Mouse (Mus musculus) hindbrain, postnatal 0 days (tissue): ENCODE measurements around the gene Gal3st1. TPM values are rescaled to one million over a fixed set of nuclear protein-coding genes. Genes with fewer than 3 reads are reported as not detected.

Experiments used
- ATAC-seq: fragments of 200-750 bp; cut with Nextera tagmentation; 2 replicates; pipeline ENCODE4 v1.8.0; 2017; ENCODE audit warnings: mild to moderate bottlenecking, moderate TSS enrichment, moderate library complexity
- DNase-seq: peaks from one replicate; pipeline ENCODE4 v3.0.0-alpha.2; 2015; ENCODE audit warnings: low spot score
- H3K27ac ChIP-seq: fragments of 300-500 bp; sonication (generic); 2 replicates; pipeline ENCODE4 v1.5.1; 2014; ENCODE audit warnings: mild to moderate bottlenecking
- H3K27me3 ChIP-seq: fragments of 300-500 bp; sonication (generic); 2 replicates; pipeline ENCODE4 v1.6.1; 2014; ENCODE audit warnings: low read length, mixed read lengths; ENCODE audit not compliant: insufficient read depth
- H3K36me3 ChIP-seq: fragments of 300-500 bp; sonication (generic); 2 replicates; pipeline ENCODE4 v1.6.1; 2014; ENCODE audit warnings: low read length, mixed read lengths; ENCODE audit not compliant: insufficient read depth
- H3K4me1 ChIP-seq: fragments of 300-500 bp; sonication (generic); 2 replicates; pipeline ENCODE4 v1.6.1; 2014; ENCODE audit warnings: antibody characterized with exemption, low read length, mixed read lengths; ENCODE audit not compliant: insufficient read depth
- H3K4me2 ChIP-seq: fragments of 300-500 bp; sonication (generic); 2 replicates; pipeline ENCODE4 v1.6.1; 2014; ENCODE audit warnings: low read depth, mild to moderate bottlenecking, low read length, moderate library complexity, mixed read lengths
- H3K4me3 ChIP-seq: fragments of 300-500 bp; sonication (generic); 2 replicates; pipeline ENCODE4 v1.5.1; 2014; ENCODE audit warnings: low read length
- H3K9ac ChIP-seq: fragments of 300-500 bp; sonication (generic); replicated peaks from 2 replicates; pipeline ENCODE4 v1.6.1; 2014; ENCODE audit warnings: mild to moderate bottlenecking, low read length, moderate library complexity, mixed read lengths
- H3K9me3 ChIP-seq: fragments of 300-500 bp; sonication (generic); 2 replicates; pipeline ENCODE4 v1.6.1; 2016; ENCODE audit warnings: low read length, mixed read lengths
- CTCF ChIP-seq: IDR thresholded peaks from 2 replicates; pipeline ENCODE4 v1.5.1; 2016; ENCODE audit warnings: antibody characterized with exemption, control low read depth, low read depth
- WGBS: fragments of 180-500 bp; shearing (Covaris S2); extraction: QIAGEN DNeasy Blood & Tissue Kit; methylation state at CpG from one replicate; pipeline ENCODE4 v1.1.7; 2014; 5-methylcytosine and 5-hydroxymethylcytosine counted together
- polyA plus RNA-seq: library from polyadenylated mRNA; unstranded; fragments of >200 nt; fragmentation: Nextera tagmentation; extraction: Ambion mirVana; gene quantifications from 2 replicates; pipeline ENCODE4 v1.2.1, GENCODE M21; 2015
- total RNA-seq: library from RNA; depleted of rRNA; stranded (reverse); fragments of >200 nt; gene quantifications from 2 replicates; pipeline ENCODE4 v1.2.3, GENCODE M21; 2014

Gal3st1 gene
- total and polyA plus RNA-seq, 2 experiments from 2014 or later: 18.5 to 34.6 TPM

GRCm38 (mm10) chr11:4023321-4023720 lies 39.9 kb downstream of the Gal3st1 start:
- no peak overlapping the region for H3K27ac ChIP-seq
- no peaks in the 10 kb centered on the region for H3K4me1 ChIP-seq
- no peaks in the 10 kb centered on the region for H3K36me3 ChIP-seq
- H3K4me3 ChIP-seq: no peak overlapping the region
- no peaks in the 10 kb centered on the region for H3K27me3 ChIP-seq
- 68% methylated on average over 2 of the region's 2 CpGs for WGBS
- no peak overlapping the region for H3K4me2 ChIP-seq
- no peak for DNase-seq
- no peak for TF ChIP-seq CTCF
- H3K9ac ChIP-seq: no peak overlapping the region
- no peak for ATAC-seq
- H3K9me3 ChIP-seq: no peaks in the 10 kb centered on the region

- H3K4me3 ChIP-seq: no peak overlapping the region
- H3K27ac ChIP-seq: no peak overlapping the region
- no peak for TF ChIP-seq CTCF
- WGBS: 81% methylated on average over 8 of the region's 8 CpGs
- no peaks in the 10 kb centered on the region for H3K9me3 ChIP-seq
- H3K36me3 ChIP-seq: no peaks in the 10 kb centered on the region
- H3K27me3 ChIP-seq: no peaks in the 10 kb centered on the region
- no peak overlapping the region for H3K9ac ChIP-seq
- no peak for ATAC-seq
- H3K4me1 ChIP-seq: no peaks in the 10 kb centered on the region
- no peak overlapping the region for H3K4me2 ChIP-seq
- DNase-seq: no peak
Observed at GRCm38 (mm10) chr11:4027066-4027465, 43.6 kb downstream of the Gal3st1 start.

GRCm38 (mm10) chr11:4027561-4028334 lies 44.3 kb downstream of the Gal3st1 start:
- TF ChIP-seq CTCF: no peak
- H3K4me3 ChIP-seq: no peak overlapping the region
- ATAC-seq (no peak), DNase-seq (no peak)
- no peaks in the 10 kb centered on the region for H3K9me3 ChIP-seq
- no peaks in the 10 kb centered on the region for H3K27me3 ChIP-seq
- H3K9ac ChIP-seq: no peak overlapping the region
- H3K4me2 ChIP-seq: no peak overlapping the region
- H3K4me1 ChIP-seq: no peaks in the 10 kb centered on the region
- H3K36me3 ChIP-seq: no peaks in the 10 kb centered on the region
- WGBS: 80% methylated on average over 9 of the region's 9 CpGs
- no peak overlapping the region for H3K27ac ChIP-seq

- no peak overlapping the region for H3K4me2 ChIP-seq
- H3K27me3 ChIP-seq: no peaks in the 10 kb centered on the region
- H3K27ac ChIP-seq: no peak overlapping the region
- no peak for ATAC-seq
- no peak overlapping the region for H3K9ac ChIP-seq
- no peaks in the 10 kb centered on the region for H3K4me1 ChIP-seq
- H3K4me3 ChIP-seq: no peak overlapping the region
- DNase-seq: no peak
- TF ChIP-seq CTCF: 0 out of 2 replicates have a peak, but pooled peaks have one; percentile 9
- no peaks in the 10 kb centered on the region for H3K9me3 ChIP-seq
- 69% methylated on average over 4 of the region's 4 CpGs for WGBS
- no peaks in the 10 kb centered on the region for H3K36me3 ChIP-seq
Observed at GRCm38 (mm10) chr11:4029343-4029742, 45.9 kb downstream of the Gal3st1 start.

GRCm38 (mm10) chr11:4031126-4031941 lies 47.9 kb downstream of the Gal3st1 start, which contains the start of gene Sec14l4:
TSS of gene Sec14l4 (plus strand) at chr11:4031462.
- Histone ChIP-seq H3K27ac (no peak within 1 kb of the TSS), H3K4me1 (no peaks in the 10 kb centered on the region), H3K9ac (no peak within 1 kb of the TSS), H3K4me3 (no peak within 1 kb of the TSS), H3K27me3 (no peaks in the 10 kb centered on the region), H3K36me3 (no peaks in the 10 kb centered on the region), H3K4me2 (no peak within 1 kb of the TSS), H3K9me3 (no peaks in the 10 kb centered on the region)
- WGBS: 47% methylated on average over 16 of the region's 16 CpGs
- DNase-seq (no peak), ATAC-seq (no peak)
- no peak for TF ChIP-seq CTCF

- H3K4me3 ChIP-seq: no peak overlapping the region
- H3K4me1 ChIP-seq: no peaks in the 10 kb centered on the region
- H3K9ac ChIP-seq: no peak overlapping the region
- H3K27me3 ChIP-seq: no peaks in the 10 kb centered on the region
- H3K4me2 ChIP-seq: no peak overlapping the region
- 39% methylated on average over 12 of the region's 12 CpGs for WGBS
- ATAC-seq: no peak
- no peak overlapping the region for H3K27ac ChIP-seq
- no peaks in the 10 kb centered on the region for H3K36me3 ChIP-seq
- no peak for TF ChIP-seq CTCF
- DNase-seq: no peak
- H3K9me3 ChIP-seq: no peaks in the 10 kb centered on the region
Observed at GRCm38 (mm10) chr11:4031961-4032360, 48.5 kb downstream of the Gal3st1 start.
